Mouse (Mus musculus): ENCODE measurements at regions not wholly inside any gene's neighbourhood (a gene's known extent, or its start where the extent isn't known, plus 50 kb on each side); places are given as distances from the start of the nearest gene placed in this dataset.

GRCm38 (mm10) chr5:79966241-79966640 is 1053.7 kb upstream of the Adgrl3 start:
- DNase-seq (ENCODE audit: low spot score in 2 of 2) = no peak
- intact Hi-C loops (cut with DNase I) = no loop called here

GRCm38 (mm10) chr5:80005470-80005869 is 1014.5 kb upstream of the Adgrl3 start:
- DNase-seq (ENCODE audit: low spot score in 2 of 2) = no peak

GRCm38 (mm10) chr5:80038876-80039275 is 981.1 kb upstream of the Adgrl3 start:
- intact Hi-C loops (cut with DNase I) = no loop called here
- DNase-seq (ENCODE audit: low spot score in 2 of 2) = peak; percentile 53 to 60

More at GRCm38 (mm10) chr5:80005470-80005869, 1014.5 kb upstream of the Adgrl3 start:
- intact Hi-C loops (cut with DNase I) = no loop called here

- DNase-seq (ENCODE audit: low spot score in 2 of 2) = peak in 1 of 2 experiments; percentile 7
- intact Hi-C loops (cut with DNase I) = no loop called here
These were observed 980.5 kb upstream of the Adgrl3 start for GRCm38 (mm10) chr5:80039431-80039830.
